Comparison of ENCODE assay signal across 15 mouse cellular contexts in the genomic region with DNA sequence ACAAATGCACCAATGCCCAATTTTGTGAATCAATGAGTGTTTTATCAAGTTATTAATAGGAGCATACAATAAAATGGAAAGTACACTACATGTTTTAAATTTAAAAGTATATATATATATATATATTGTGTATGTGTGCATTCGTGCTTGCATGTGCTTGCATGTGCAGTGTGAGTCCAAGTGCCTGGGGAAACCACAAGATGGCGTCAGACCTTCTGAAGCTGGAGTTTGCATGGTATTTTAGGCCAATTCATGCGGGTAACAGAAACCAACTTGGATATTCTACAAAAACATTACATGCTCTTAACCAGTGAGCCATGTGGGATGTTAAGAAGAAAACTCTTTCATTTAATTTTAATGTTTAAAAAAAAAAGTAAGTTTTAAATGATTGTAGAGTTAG. TPM values are rescaled to one million over a fixed set of nuclear protein-coding genes. Genes with fewer than 3 reads are reported as not detected.
DNase-seq lines count a peak whose midpoint lies in the region; ATAC-seq and TF ChIP-seq lines count a peak whose summit lies in the region.
"Had no signal": no experiment of that assay in that cellular context is flagged by ENCODE, and none has a peak within 500 bp of the region (broad histone marks: within the 10 kb centered on the region; RNA-seq: fewer than 3 reads in every experiment).

No protein-coding gene starts in this region.

- H3K4me2 ChIP-seq in liver, postnatal 0 days (ENCODE audit: low read depth, low read length) = no peak overlapping the region
- no peak overlapping the region for H3K4me2 ChIP-seq in liver, embryonic 12.5 days
- H3K4me2 ChIP-seq: liver, embryonic 15.5 days had no signal

- no peak for TF ChIP-seq RAD21 in MEL (IDR thresholded peaks at IDR 0.05; ENCODE audit: low read depth, low read length)

- peak; percentile 49 for TF ChIP-seq CTCF in liver, postnatal 0 days (IDR thresholded peaks at IDR 0.05; ENCODE audit: low read depth)
- no peak for TF ChIP-seq CTCF in MEL (IDR thresholded peaks at IDR 0.05 in 2 of 3, conservative IDR thresholded peaks at IDR 0.05 in 1 of 3; ENCODE audit: control insufficient read depth in 1 of 3, insufficient read depth in 1 of 3, low read depth in 2 of 3, low read length in 3 of 3, poor library complexity in 1 of 3, severe bottlenecking in 1 of 3)

- H3K9ac ChIP-seq in liver, postnatal 0 days (replicated peaks) = no peak overlapping the region
- no peak overlapping the region for H3K9ac ChIP-seq in liver, embryonic 12.5 days
- H3K9ac ChIP-seq in MEL (ENCODE audit: control insufficient read depth, low read depth, low read length, poor library complexity, severe bottlenecking) = no peak overlapping the region
- H3K9ac ChIP-seq: liver, embryonic 15.5 days had no signal

- H3K36me3 ChIP-seq in liver, postnatal 0 days (replicated peaks; ENCODE audit: insufficient read depth, low read length) = no peaks in the 10 kb centered on the region; the same call in 1 of the 2 replicates
- H3K36me3 ChIP-seq in liver, embryonic 12.5 days = no peaks in the 10 kb centered on the region
- no peaks in the 10 kb centered on the region for H3K36me3 ChIP-seq in MEL (ENCODE audit: control insufficient read depth in 1 of 2, insufficient read depth in 2 of 2, low read length in 2 of 2)
- H3K36me3 ChIP-seq: liver, embryonic 15.5 days had no signal

- peak; percentile 34 to 36 for DNase-seq in cerebellum, postnatal 10 days
- DNase-seq in cerebellum, adult 11-12 months = no peak
- no peak for DNase-seq in liver, postnatal 0 days
- peak; percentile 3 for DNase-seq in MEL (ENCODE audit: low read depth, low spot score)
- peak; percentile 26 for DNase-seq in naive thymus-derived CD4-positive, alpha-beta T cell, adult 2 months (ENCODE audit: low read depth)
- no peak for DNase-seq in kidney, adult 8-10 months
- DNase-seq: kidney, adult 11 months; midbrain, embryonic 14.5 days had no signal

- no peak for TF ChIP-seq EP300 in liver, postnatal 0 days (IDR thresholded peaks at IDR 0.05; ENCODE audit: low read depth)
- TF ChIP-seq EP300 in MEL (IDR thresholded peaks at IDR 0.05; ENCODE audit: low read depth in 1 of 2, low read length in 2 of 2) = no peak

- H3K27me3 ChIP-seq in liver, postnatal 0 days (ENCODE audit: insufficient read depth, low read length) = no peaks in the 10 kb centered on the region
- no peaks in the 10 kb centered on the region for H3K27me3 ChIP-seq in liver, embryonic 12.5 days (replicated peaks)
- no peaks in the 10 kb centered on the region for H3K27me3 ChIP-seq in MEL (ENCODE audit: control insufficient read depth in 1 of 2, insufficient read depth in 2 of 2, low read length in 2 of 2)
- H3K27me3 ChIP-seq: liver, embryonic 15.5 days had no signal

- no peak overlapping the region for H3K27ac ChIP-seq in liver, postnatal 0 days (ENCODE audit: low read depth)
- H3K27ac ChIP-seq in liver, embryonic 12.5 days = no peak overlapping the region
- H3K27ac ChIP-seq in MEL (ENCODE audit: control insufficient read depth, low read depth, low read length) = no peak overlapping the region
- H3K27ac ChIP-seq: liver, embryonic 15.5 days had no signal

- no peaks in the 10 kb centered on the region for H3K79me2 ChIP-seq in MEL (ENCODE audit: control insufficient read depth, insufficient read depth, low read length, poor library complexity)

- ATAC-seq in liver, postnatal 0 days = no peak
- ATAC-seq in liver, embryonic 12.5 days = no peak
- no peak for ATAC-seq in monocyte, adult 5-6 weeks (replicated peaks; ENCODE audit: insufficient number of reproducible peaks, low FRiP score, low TSS enrichment, poor library complexity, severe bottlenecking)
- ATAC-seq: activated CD4-positive, CD25-positive, alpha-beta regulatory T cell, adult 4 months had no signal

- TF ChIP-seq POLR2A in MEL (IDR thresholded peaks at IDR 0.05; ENCODE audit: control insufficient read depth in 1 of 2, insufficient read depth in 1 of 2, low read depth in 1 of 2, low read length in 2 of 2, poor library complexity in 1 of 2) = no peak

- no peaks in the 10 kb centered on the region for H3K4me1 ChIP-seq in liver, postnatal 0 days (ENCODE audit: insufficient read depth)
- H3K4me1 ChIP-seq in liver, embryonic 12.5 days = no peaks in the 10 kb centered on the region
- no peaks in the 10 kb centered on the region for H3K4me1 ChIP-seq in MEL (ENCODE audit: control insufficient read depth in 1 of 2, insufficient read depth in 2 of 2, low read length in 2 of 2)
- H3K4me1 ChIP-seq: liver, embryonic 15.5 days had no signal

- no peak overlapping the region for H3K4me3 ChIP-seq in liver, postnatal 0 days (ENCODE audit: low read depth, low read length)
- H3K4me3 ChIP-seq in liver, embryonic 12.5 days = no peak overlapping the region
- no peak overlapping the region for H3K4me3 ChIP-seq in MEL (ENCODE audit: control insufficient read depth in 1 of 2, insufficient read depth in 1 of 2, low read depth in 2 of 2, low read length in 2 of 2)
- H3K4me3 ChIP-seq: liver, embryonic 15.5 days had no signal

- 34% methylated on average over 3 of the region's 3 CpGs for WGBS in liver, postnatal 0 days (ENCODE audit: insufficient replicate concordance)
- 32% methylated on average over 3 of the region's 3 CpGs for WGBS in liver, embryonic 12.5 days (ENCODE audit: insufficient replicate concordance)

- no peaks in the 10 kb centered on the region for H3K9me3 ChIP-seq in liver, postnatal 0 days (ENCODE audit: low read length)
- no peaks in the 10 kb centered on the region for H3K9me3 ChIP-seq in liver, embryonic 12.5 days (replicated peaks)
- no peaks in the 10 kb centered on the region for H3K9me3 ChIP-seq in MEL (replicated peaks; ENCODE audit: insufficient read depth, low read length)
- H3K9me3 ChIP-seq: liver, embryonic 15.5 days had no signal

TF ChIP-seq in MEL, 35 proteins besides CTCF, POLR2A, EP300 and RAD21:
- TF ChIP-seq MYC (IDR thresholded peaks at IDR 0.05; ENCODE audit: low read depth, low read length) = no peak
- TF ChIP-seq SMC3 (IDR thresholded peaks at IDR 0.05; ENCODE audit: low read depth, low read length) = no peak
- no peak for TF ChIP-seq CHD1 (IDR thresholded peaks at IDR 0.05; ENCODE audit: low read depth, low read length)
- no peak for TF ChIP-seq POLR2AphosphoS2 (IDR thresholded peaks at IDR 0.05; ENCODE audit: low read length)
- TF ChIP-seq MEF2A (IDR thresholded peaks at IDR 0.05; ENCODE audit: extremely low read depth, insufficient replicate concordance, low read depth, low read length, poor library complexity, severe bottlenecking) = no peak
- no peak for TF ChIP-seq MAFK (IDR thresholded peaks at IDR 0.05; ENCODE audit: borderline replicate concordance, low read depth, low read length)
- no peak for TF ChIP-seq ZKSCAN1 (IDR thresholded peaks at IDR 0.05; ENCODE audit: low read depth, low read length)
- TF ChIP-seq MXI1 (IDR thresholded peaks at IDR 0.05; ENCODE audit: low read depth, low read length) = no peak
- TF ChIP-seq SIN3A (IDR thresholded peaks at IDR 0.05; ENCODE audit: low read length) = no peak
- TF ChIP-seq MYB (IDR thresholded peaks at IDR 0.05; ENCODE audit: low read depth, low read length) = no peak

RNA-seq across cellular contexts. Expression of gene Cd33, which starts 18.9 kb away (rescaled TPM):
- 3.9 and 5.1 TPM in 2 replicates for polyA plus RNA-seq in liver, postnatal 0 days (2015; fragmentation: Nextera tagmentation; extraction: Ambion mirVana)
- polyA plus RNA-seq in liver, embryonic 12.5 days (2016; fragmentation: Nextera tagmentation; extraction: Ambion mirVana) = 1.5 and 1.6 TPM in 2 replicates
- not detected in 2 replicates for total RNA-seq in MEL (2012; rRNA removed)
- polyA plus RNA-seq in MEL (2012; ENCODE audit: insufficient read depth in 1 of 2, insufficient read length in 2 of 2, low read depth in 1 of 2, low replicate concordance in 2 of 2, missing spikeins in 1 of 2) = not detected
- total RNA-seq in monocyte, adult 5-6 weeks (2017) = 2.6 to 12.3 TPM (median 6.2 TPM) in 3 replicates
- polyA plus RNA-seq: activated CD4-positive, CD25-positive, alpha-beta regulatory T cell, adult 4 months had no signal

RNA-seq across cellular contexts. Expression of gene 4931406B18Rik, which starts 19.6 kb away (rescaled TPM):
- polyA plus RNA-seq in liver, postnatal 0 days (2015; fragmentation: Nextera tagmentation; extraction: Ambion mirVana) = not detected in 2 replicates
- not detected in 2 replicates for polyA plus RNA-seq in liver, embryonic 12.5 days (2016; fragmentation: Nextera tagmentation; extraction: Ambion mirVana)
- not detected in 2 replicates for total RNA-seq in MEL (2012; rRNA removed)
- not detected for polyA plus RNA-seq in MEL (2012; ENCODE audit: insufficient read depth in 1 of 2, insufficient read length in 2 of 2, low read depth in 1 of 2, low replicate concordance in 2 of 2, missing spikeins in 1 of 2)
- total RNA-seq in monocyte, adult 5-6 weeks (2017) = not detected in 3 replicates
- total RNA-seq: gastrocnemius, adult 8-10 months; heart, postnatal 25 days; left cerebral cortex, adult 18-20 months had no signal
- polyA plus RNA-seq: activated CD4-positive, CD25-positive, alpha-beta regulatory T cell, adult 4 months; liver, embryonic 15.5 days; midbrain, embryonic 14.5 days had no signal

RNA-seq across cellular contexts. Expression of gene Iglon5, which starts 35.4 kb away (rescaled TPM):
- polyA plus RNA-seq in liver, postnatal 0 days (2015; fragmentation: Nextera tagmentation; extraction: Ambion mirVana) = not detected in 2 replicates
- polyA plus RNA-seq in liver, embryonic 12.5 days (2016; fragmentation: Nextera tagmentation; extraction: Ambion mirVana) = 0.05 TPM in 1 of 2 replicates, not detected in the other
- not detected in 2 replicates for total RNA-seq in MEL (2012; rRNA removed)
- polyA plus RNA-seq in MEL (2012; ENCODE audit: insufficient read depth in 1 of 2, insufficient read length in 2 of 2, low read depth in 1 of 2, low replicate concordance in 2 of 2, missing spikeins in 1 of 2) = not detected
- not detected in 3 replicates for total RNA-seq in monocyte, adult 5-6 weeks (2017)
- polyA plus RNA-seq: activated CD4-positive, CD25-positive, alpha-beta regulatory T cell, adult 4 months; liver, embryonic 15.5 days had no signal

RNA-seq across cellular contexts. Expression of gene Zfp658, which starts 36.7 kb away (rescaled TPM):
- polyA plus RNA-seq in liver, postnatal 0 days (2015; fragmentation: Nextera tagmentation; extraction: Ambion mirVana) = 0.14 and 0.26 TPM in 2 replicates
- polyA plus RNA-seq in liver, embryonic 12.5 days (2016; fragmentation: Nextera tagmentation; extraction: Ambion mirVana) = 0.46 and 0.56 TPM in 2 replicates
- not detected in 2 replicates for total RNA-seq in MEL (2012; rRNA removed)
- not detected for polyA plus RNA-seq in MEL (2012; ENCODE audit: insufficient read depth in 1 of 2, insufficient read length in 2 of 2, low read depth in 1 of 2, low replicate concordance in 2 of 2, missing spikeins in 1 of 2)
- total RNA-seq in monocyte, adult 5-6 weeks (2017) = 2.2 to 8.1 TPM (median 3.0 TPM) in 3 replicates

RNA-seq across cellular contexts. Expression of gene Zfp719, which starts 54.1 kb away (rescaled TPM):
- 1.3 TPM in 2 replicates for polyA plus RNA-seq in liver, postnatal 0 days (2015; fragmentation: Nextera tagmentation; extraction: Ambion mirVana)
- 3.4 and 3.5 TPM in 2 replicates for polyA plus RNA-seq in liver, embryonic 12.5 days (2016; fragmentation: Nextera tagmentation; extraction: Ambion mirVana)
- total RNA-seq in MEL (2012; rRNA removed) = 3.6 and 5.5 TPM in 2 replicates
- polyA plus RNA-seq in MEL (2012; ENCODE audit: insufficient read depth in 1 of 2, insufficient read length in 2 of 2, low read depth in 1 of 2, low replicate concordance in 2 of 2, missing spikeins in 1 of 2) = 1 to 10 TPM in 1 of 2 experiments, not detected in 1; 1.9 TPM
- total RNA-seq in monocyte, adult 5-6 weeks (2017) = 4.9 to 7.5 TPM (median 6.8 TPM) in 3 replicates

Comparison
In these comparisons a context has a peak if more than half of its experiments do, and no peak if none do; other contexts are left out.
1. DNase-seq: peak in cerebellum, postnatal 10 days (2 of 2), MEL (single experiment) and naive thymus-derived CD4-positive, alpha-beta T cell, adult 2 months (single experiment); none in cerebellum, adult 11-12 months (single experiment), liver, postnatal 0 days (single experiment) and kidney, adult 8-10 months (0 of 2).